Mouse (Mus musculus) retina, adult 2 months (tissue): Measurements from ENCODE around the gene Mapk12.

Experiments
- DNase-seq: peaks from one replicate; pipeline ENCODE4 v3.0.0-alpha.2; 2012; ENCODE audit warnings: low read depth, low spot score

Gene Mapk12

GRCm38 (mm10) chr15:89098616-89099015 lies 41.9 kb downstream of the Mapk12 start:
- DNase-seq = no peak

GRCm38 (mm10) chr15:89097450-89097849 lies 43.1 kb downstream of the Mapk12 start:
- DNase-seq = no peak

GRCm38 (mm10) chr15:89092181-89092580 lies 48.3 kb downstream of the Mapk12 start:
- no peak for DNase-seq

GRCm38 (mm10) chr15:89090662-89091061 lies 49.8 kb downstream of the Mapk12 start:
- DNase-seq = no peak

- no peak for DNase-seq
These were observed 51.1 kb downstream of the Mapk12 start for GRCm38 (mm10) chr15:89089248-89090051.

GRCm38 (mm10) chr15:89088607-89089247 lies 51.8 kb downstream of the Mapk12 start, which contains the start of gene Selenoo:
Selenoo (plus strand) TSS chr15:89089084.
- DNase-seq = peak; percentile 74

- no peak for DNase-seq
These were observed 55.7 kb downstream of the Mapk12 start for GRCm38 (mm10) chr15:89084826-89085225.

GRCm38 (mm10) chr15:89083906-89084305 lies 56.6 kb downstream of the Mapk12 start:
- DNase-seq = no peak
